Mouse (Mus musculus) ES-E14 (cell line): ENCODE measurements around the gene Spg11. TPM values are rescaled to one million over a fixed set of nuclear protein-coding genes. Genes with fewer than 3 reads are reported as not detected.
A peak's percentile ranks its signal among the peaks of the same experiment; 100 is the strongest.

Experiments used
- DNase-seq: peaks from one replicate; pipeline ENCODE4 v3.0.0-alpha.2; 2013; ENCODE audit warnings: low read depth, low spot score
- H3K27ac ChIP-seq: 2 replicates; pipeline ENCODE4 v1.5.1; 2012; ENCODE audit warnings: low read depth, mild to moderate bottlenecking, low read length, moderate library complexity, mixed read lengths; ENCODE audit not compliant: poor library complexity, insufficient read depth, severe bottlenecking
- H3K36me3 ChIP-seq: 2 replicates; pipeline ENCODE4 v1.6.1; 2012; ENCODE audit warnings: mild to moderate bottlenecking, low read length, moderate library complexity, mixed read lengths; ENCODE audit not compliant: control insufficient read depth, poor library complexity, insufficient read depth, severe bottlenecking
- H3K4me1 ChIP-seq, 2 experiments: fragments of 150-350 bp in 1 of 2; sonication (generic) in 1 of 2; 2 replicates each; pipeline ENCODE4 v1.6.1; 2012; ENCODE audit warnings: low read length in 2 of 2, mild to moderate bottlenecking in 1 of 2, mixed read lengths in 1 of 2; ENCODE audit not compliant: control insufficient read depth in 2 of 2, insufficient read depth in 2 of 2, poor library complexity in 1 of 2
- H3K4me3 ChIP-seq, 2 experiments: fragments of 150-350 bp in 1 of 2; sonication (generic) in 1 of 2; 2 replicates each; pipeline ENCODE4 v1.5.1; 2012; ENCODE audit warnings: low read length in 2 of 2, low read depth in 1 of 2, mild to moderate bottlenecking in 1 of 2, mixed read lengths in 1 of 2; ENCODE audit not compliant: insufficient read depth in 1 of 2, poor library complexity in 1 of 2, severe bottlenecking in 1 of 2
- H3K9ac ChIP-seq: 2 replicates; pipeline ENCODE4 v1.6.1; 2012; ENCODE audit warnings: low read depth, mild to moderate bottlenecking, low read length, mixed read lengths; ENCODE audit not compliant: poor library complexity, insufficient read depth, severe bottlenecking
- H3K9me3 ChIP-seq: fragments of 150-350 bp; sonication (generic); 2 replicates; pipeline ENCODE4 v1.6.1; 2012; ENCODE audit warnings: low read depth, mild to moderate bottlenecking, low read length; ENCODE audit not compliant: control insufficient read depth, insufficient read depth
- CHD2 ChIP-seq: IDR thresholded peaks from 2 replicates; pipeline ENCODE4 v1.6.1; 2014; ENCODE audit warnings: mild to moderate bottlenecking, low read depth, low read length, inconsistent platforms
- HCFC1 ChIP-seq: IDR thresholded peaks from 2 replicates; pipeline ENCODE4 v1.6.1; 2012; ENCODE audit warnings: low read length, inconsistent platforms, borderline replicate concordance; ENCODE audit not compliant: insufficient read depth
- MAFK ChIP-seq: IDR thresholded peaks from 2 replicates; pipeline ENCODE4 v1.6.1; 2014; ENCODE audit warnings: mild to moderate bottlenecking, low read depth, low read length, inconsistent platforms; ENCODE audit not compliant: insufficient read depth
- ZC3H11A ChIP-seq: IDR thresholded peaks from 2 replicates; pipeline ENCODE4 v1.6.1; 2012; ENCODE audit warnings: low read depth, mild to moderate bottlenecking, inconsistent platforms, low read length, borderline replicate concordance
- ZNF384 ChIP-seq: IDR thresholded peaks from 2 replicates; pipeline ENCODE4 v1.6.1; 2012; ENCODE audit warnings: low read depth, low read length, inconsistent platforms
- in situ Hi-C, 2 experiments: fragments of 600-800 bp; cut with MboI; formaldehyde crosslinking; loops; one replicate each; pipeline ENCODE4 v1.15.1; 2025; ENCODE audit warnings: low sequenced_read_pairs in 2 of 2, inconsistent platforms in 1 of 2; ENCODE audit not compliant: unreplicated experiment in 2 of 2
- total RNA-seq: library from RNA; depleted of rRNA; stranded (reverse); fragments of 300-350 nt; gene quantifications from 2 replicates; pipeline ENCODE4 v1.2.3, GENCODE M21; 2012

The Spg11 gene
- total RNA-seq, 1 experiment: 15.4 TPM

GRCm38 (mm10) chr2:122161542-122161941 is 43.4 kb upstream of the Spg11 start:
- Histone ChIP-seq H3K27ac (no peak overlapping the region), H3K4me1 (peaks cover 2% of the 10 kb centered on the region in 2 experiments; a peak in 2 of 4 replicates), H3K4me3 (no peak overlapping the region), H3K9me3 (no peaks in the 10 kb centered on the region), H3K9ac (no peak overlapping the region), H3K36me3 (no peaks in the 10 kb centered on the region)
- no peak for TF ChIP-seq ZNF384
- no peak for TF ChIP-seq HCFC1
- TF ChIP-seq MAFK: no peak
- no peak for TF ChIP-seq CHD2
- TF ChIP-seq ZC3H11A: no peak
- in situ Hi-C loops: no loop called here
- DNase-seq: no peak

DNA sequence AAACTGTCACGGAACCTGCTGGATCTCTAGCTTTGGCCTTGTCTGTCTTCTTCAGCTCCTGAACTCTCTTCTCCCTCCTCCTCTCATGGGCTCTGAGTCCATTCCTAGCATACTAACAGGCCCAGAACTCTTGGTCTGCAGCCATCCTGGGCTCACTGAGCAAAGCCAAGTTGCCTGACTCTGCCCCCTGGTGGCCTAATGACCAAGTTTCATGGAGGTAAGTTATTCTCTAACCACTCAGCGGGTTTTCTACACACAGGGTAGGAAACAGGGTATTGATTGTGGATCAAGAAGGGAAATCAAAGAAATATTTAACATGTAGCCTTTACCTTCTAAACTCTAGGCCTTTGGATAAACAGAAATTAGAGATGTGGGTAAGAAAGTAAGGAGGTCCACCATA is 42.5 kb upstream of the Spg11 start, which contains the start of gene Trim69:
TSS of gene Trim69 (plus strand) at position 21 of the 400 bp plus-strand sequence.
- TF ChIP-seq ZC3H11A: 0 out of 2 replicates have a peak, but pooled peaks have one; percentile 40
- TF ChIP-seq CHD2: no peak
- no peak for TF ChIP-seq ZNF384
- 0 out of 2 replicates have a peak, but pooled peaks have one; percentile 24 for TF ChIP-seq MAFK
- TF ChIP-seq HCFC1: no peak
- in situ Hi-C loops: no loop called here
- Histone ChIP-seq H3K4me1 (peaks cover 2% of the 10 kb centered on the region in 2 experiments; a peak in 2 of 4 replicates), H3K9ac (no peak within 1 kb of the TSS), H3K27ac (no peak within 1 kb of the TSS), H3K4me3 (no peak within 1 kb of the TSS), H3K9me3 (no peaks in the 10 kb centered on the region), H3K36me3 (no peaks in the 10 kb centered on the region)
- DNase-seq: peak; percentile 78

- H3K36me3 ChIP-seq: no peaks in the 10 kb centered on the region
- H3K4me3 ChIP-seq: no peak overlapping the region
- in situ Hi-C loops: no loop called here
- H3K9me3 ChIP-seq: no peaks in the 10 kb centered on the region
- no peak overlapping the region for H3K9ac ChIP-seq
- TF ChIP-seq MAFK: no peak
- TF ChIP-seq HCFC1: no peak
- TF ChIP-seq CHD2: no peak
- no peak for TF ChIP-seq ZC3H11A
- no peak for TF ChIP-seq ZNF384
- H3K4me1 ChIP-seq: peaks cover 2% of the 10 kb centered on the region in 2 experiments; a peak in 2 of 4 replicates
- DNase-seq: no peak
- H3K27ac ChIP-seq: no peak overlapping the region
Measured at GRCm38 (mm10) chr2:122159667-122160066, 41.5 kb upstream of the Spg11 start.

DNA sequence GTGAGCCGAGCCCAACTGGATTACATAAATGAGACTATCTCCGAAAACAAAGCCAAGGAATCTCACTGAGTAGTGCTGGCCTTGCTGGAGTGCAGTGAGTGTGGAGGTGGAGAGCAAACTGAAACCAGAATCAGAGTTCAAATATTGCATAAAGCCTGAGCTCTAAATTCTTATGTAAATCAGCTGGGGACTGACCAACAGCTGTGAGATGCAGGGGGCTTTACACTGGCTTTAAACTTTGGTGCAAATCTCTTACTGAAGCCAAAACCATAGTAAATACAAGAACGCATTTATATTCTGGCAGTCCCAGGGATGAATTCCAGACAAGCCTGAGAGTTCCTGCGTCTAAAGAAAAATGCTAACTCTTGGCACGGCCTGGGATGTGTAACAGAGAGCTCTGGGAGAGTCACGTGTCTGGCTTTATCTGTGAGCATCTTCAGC is 40.2 kb upstream of the Spg11 start:
- H3K27ac ChIP-seq: no peak overlapping the region
- TF ChIP-seq ZNF384: no peak
- no peak for TF ChIP-seq CHD2
- TF ChIP-seq MAFK: no peak
- no peak for TF ChIP-seq ZC3H11A
- no peak for TF ChIP-seq HCFC1
- no peak overlapping the region for H3K9ac ChIP-seq
- no peak overlapping the region for H3K4me3 ChIP-seq
- no peak for DNase-seq
- H3K9me3 ChIP-seq: no peaks in the 10 kb centered on the region
- H3K4me1 ChIP-seq: peaks cover 2% of the 10 kb centered on the region in 2 experiments; a peak in 2 of 4 replicates
- H3K36me3 ChIP-seq: no peaks in the 10 kb centered on the region
- in situ Hi-C loops: no loop called here

GRCm38 (mm10) chr2:122157561-122157960 is 39.4 kb upstream of the Spg11 start:
- Histone ChIP-seq H3K9ac (no peak overlapping the region), H3K27ac (no peak overlapping the region), H3K36me3 (no peaks in the 10 kb centered on the region), H3K4me1 (peaks cover 2% of the 10 kb centered on the region in 2 experiments; a peak in 2 of 4 replicates), H3K4me3 (no peak overlapping the region), H3K9me3 (no peaks in the 10 kb centered on the region; the same call in 1 of the 2 replicates)
- no peak for DNase-seq
- in situ Hi-C loops: no loop called here
- TF ChIP-seq CHD2: no peak
- TF ChIP-seq HCFC1: no peak
- no peak for TF ChIP-seq ZNF384
- no peak for TF ChIP-seq ZC3H11A
- TF ChIP-seq MAFK: no peak
